Mouse (Mus musculus): ENCODE data around the gene Sec24a.

The Sec24a gene

DNA sequence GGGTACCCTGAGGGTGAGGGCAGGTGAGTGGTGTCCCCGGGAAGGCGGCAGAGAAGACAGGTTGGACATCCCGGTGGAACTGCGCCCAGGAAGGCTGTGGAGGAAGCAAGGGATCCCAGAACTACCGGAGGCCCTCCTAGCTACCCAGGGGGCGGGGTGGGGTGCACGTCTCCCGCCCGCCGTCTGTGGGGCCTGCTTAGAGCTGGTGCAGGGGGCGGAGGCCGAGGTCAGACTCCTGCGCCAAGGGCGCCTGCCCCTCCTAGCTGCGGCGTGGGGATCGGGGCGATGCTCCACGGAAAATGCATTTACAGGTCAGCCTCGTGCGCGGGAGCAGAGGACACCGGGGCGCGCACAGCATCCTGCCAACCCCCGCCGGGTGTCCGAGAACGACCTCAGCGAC, 113.2 kb downstream of the Sec24a start:
- in situ Hi-C loops (cut with MboI, MseI) = no loop called here

- in situ Hi-C loops (cut with MboI, MseI) = no loop called here
These were observed 113.6 kb downstream of the Sec24a start for GRCm38 (mm10) chr11:51649889-51650199.

DNA sequence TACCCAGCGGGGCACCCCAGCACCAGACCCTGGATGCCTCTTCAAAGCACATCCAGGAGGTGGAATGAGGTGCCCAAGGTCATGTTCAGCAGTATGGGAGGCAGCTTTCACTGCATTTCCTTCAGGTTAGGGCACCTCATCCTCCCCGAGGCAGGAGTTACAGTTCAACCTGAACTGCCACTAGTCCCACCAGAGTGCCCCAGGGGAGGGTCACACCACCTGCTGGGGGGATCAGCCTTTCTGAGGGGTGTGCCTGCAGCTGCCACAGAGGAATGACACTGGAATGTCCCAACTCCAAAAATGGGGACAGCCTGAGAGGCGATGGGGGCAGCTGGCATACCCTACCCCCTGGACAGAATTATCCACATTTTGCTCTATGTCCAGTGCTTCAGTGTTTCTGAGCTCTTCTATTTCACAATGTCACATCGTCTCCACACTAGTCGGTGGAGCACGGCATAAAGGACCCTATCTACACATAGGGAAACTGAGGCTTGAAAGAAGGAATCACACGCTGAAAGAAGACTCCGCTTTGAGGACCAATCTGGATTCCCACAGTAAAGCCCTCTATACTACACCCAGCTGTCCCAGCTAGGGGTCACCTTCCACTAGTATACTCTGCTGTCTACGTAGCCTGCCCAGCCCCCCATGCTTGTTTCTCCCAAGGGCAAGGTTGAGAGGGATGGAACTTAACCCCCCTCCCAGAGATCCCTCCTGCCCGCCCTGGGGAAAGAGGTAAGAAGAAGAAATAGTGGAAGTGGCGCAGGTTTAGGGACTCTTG, 114.1 kb downstream of the Sec24a start:
- in situ Hi-C loops (cut with MboI, MseI) = no loop called here

DNA sequence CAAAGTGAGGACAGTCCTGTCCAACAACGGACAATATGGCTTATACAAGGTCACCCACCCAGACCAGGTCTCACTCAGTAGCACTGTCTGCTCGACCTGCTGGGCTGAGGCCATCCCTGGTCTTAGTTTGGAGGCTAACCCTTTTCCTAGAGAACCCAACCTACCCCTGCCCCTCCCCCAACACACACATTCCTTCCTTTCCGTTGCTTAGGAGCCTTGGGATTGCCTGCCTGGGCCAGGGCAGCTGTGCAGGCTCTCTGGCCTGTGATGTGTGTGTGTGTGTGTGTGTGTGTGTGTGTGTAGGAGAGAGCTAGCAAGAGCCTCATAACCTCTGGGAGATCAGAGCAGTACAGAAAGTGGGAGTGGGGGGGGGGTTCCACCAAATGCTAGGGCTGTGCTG, 114.9 kb downstream of the Sec24a start:
- in situ Hi-C loops (cut with MboI, MseI) = no loop called here

DNA sequence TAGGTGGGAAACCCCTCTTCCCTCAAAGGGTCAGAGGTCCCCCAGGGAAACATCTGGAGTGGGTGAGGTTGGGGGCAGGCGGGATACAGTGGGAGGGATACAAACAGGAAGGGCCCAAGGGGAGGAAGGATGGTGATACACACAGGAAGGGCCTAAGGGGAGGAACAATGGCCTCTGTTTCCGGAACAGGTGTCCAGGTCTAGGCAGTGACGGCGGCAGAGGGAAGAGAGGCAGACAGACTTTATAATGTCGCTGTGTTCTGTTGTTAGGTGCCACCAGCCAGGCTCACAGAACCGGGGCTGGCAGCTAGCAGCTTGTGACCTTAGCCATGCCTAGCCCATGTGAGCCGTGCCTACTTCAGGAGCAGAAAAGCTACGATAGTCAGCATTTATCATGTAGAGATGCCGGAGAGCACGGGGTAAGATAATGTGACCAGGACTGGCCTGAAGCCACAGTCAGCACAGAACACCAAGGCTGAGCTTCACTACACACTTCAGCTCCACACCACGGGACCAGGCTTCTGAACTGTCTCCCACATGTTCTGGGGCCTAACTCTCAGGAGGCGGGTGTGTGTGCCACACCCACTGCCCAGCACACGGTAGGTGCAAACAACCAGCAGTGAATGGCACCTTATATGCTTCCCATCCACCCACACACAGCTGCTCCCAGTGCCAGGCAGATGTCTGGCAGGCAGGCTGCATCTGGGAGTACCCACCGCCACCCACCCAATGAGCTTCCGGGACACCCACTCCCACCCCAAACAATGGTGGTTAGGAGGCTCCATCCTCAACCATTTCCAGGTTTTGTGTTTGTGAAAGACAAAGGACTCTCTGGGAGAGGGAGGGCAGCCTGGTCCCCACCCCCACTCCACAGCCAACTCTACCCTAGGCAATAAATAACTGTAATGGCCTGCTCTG, 116.4 kb downstream of the Sec24a start:
- in situ Hi-C loops (cut with MboI, MseI) = no loop called here

- in situ Hi-C loops (cut with MboI, MseI) = no loop called here
These were observed 117.2 kb downstream of the Sec24a start for GRCm38 (mm10) chr11:51646245-51646644.

- in situ Hi-C loops (cut with MboI, MseI) = no loop called here
These were observed 118.1 kb downstream of the Sec24a start for GRCm38 (mm10) chr11:51645293-51645692.

- in situ Hi-C loops (cut with MboI, MseI) = no loop called here
These were observed 119.2 kb downstream of the Sec24a start for GRCm38 (mm10) chr11:51644217-51644616.

GRCm38 (mm10) chr11:51643761-51644160, 119.7 kb downstream of the Sec24a start:
- in situ Hi-C loops (cut with MboI, MseI) = no loop called here

DNA sequence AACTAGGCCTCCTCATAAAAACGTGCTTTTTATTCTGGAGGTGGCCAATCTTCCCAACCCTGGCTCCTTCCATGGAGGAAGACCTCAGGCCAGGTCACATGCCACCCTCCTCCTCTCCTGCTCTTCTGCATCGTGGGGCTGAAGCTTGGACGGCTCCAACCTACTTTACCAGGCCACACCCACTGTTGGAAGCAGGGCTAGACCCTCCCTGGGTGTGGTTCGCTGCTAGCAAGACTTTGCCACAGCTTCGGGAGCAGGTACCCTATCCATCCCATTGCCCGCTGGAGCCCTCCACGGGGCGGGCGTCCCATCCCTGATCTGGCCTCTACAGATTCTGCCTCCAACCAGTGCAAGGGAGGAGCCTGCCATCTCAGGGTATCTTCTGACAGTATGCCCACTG, 120.2 kb downstream of the Sec24a start:
- in situ Hi-C loops (cut with MboI, MseI) = no loop called here
